Mouse (Mus musculus) urinary bladder, postnatal 36 days (tissue): ENCODE measurements around the gene Olfr293.

Source experiments
- DNase-seq, 2 experiments: peaks; one replicate each; pipeline ENCODE4 v3.0.0; 2022; ENCODE audit warnings: low spot score in 2 of 2, mixed read lengths in 1 of 2

The Olfr293 gene

GRCm38 (mm10) chr7:86648761-86649160 lies at the start of gene Olfr293:
Olfr293 (plus strand) TSS chr7:86649061.
- DNase-seq: no peak

GRCm38 (mm10) chr7:86616543-86616942 lies 32.3 kb upstream of the Olfr293 start, which contains the start of gene Olfr294:
Olfr294 (minus strand) TSS chr7:86616643.
- no peak for DNase-seq

- DNase-seq: no peak
Measured at GRCm38 (mm10) chr7:86688030-86688429, 39.2 kb downstream of the Olfr293 start, which contains the start of gene Olfr292. Olfr292 (plus strand) TSS chr7:86688330.
